Mouse (Mus musculus): ENCODE measurements around the gene Mptx1.
"Not testable (repeated sequence)": the region's sequence is repeated elsewhere in the genome, so short reads cannot be mapped to it uniquely, and the experiment has no call there.

GRCm38 (mm10) chr1:174353636-174354035 lies 23.3 kb downstream of the Mptx1 start:
- TF ChIP-seq CTCF (IDR thresholded peaks at IDR 0.05; ENCODE audit: borderline replicate concordance, control insufficient read depth, extremely low read depth, insufficient read depth, low read length, poor library complexity); POLR2A (IDR thresholded peaks at IDR 0.05; ENCODE audit: control insufficient read depth, extremely low read depth, insufficient read depth, low read length, poor library complexity): not testable (repeated sequence)

Data from thymus, adult 2 months (tissue).